Mouse (Mus musculus): ENCODE measurements around the gene Mab21l3. TPM values are rescaled to one million over a fixed set of nuclear protein-coding genes. Genes with fewer than 3 reads are reported as not detected.

The Mab21l3 gene
- total RNA-seq (2021) = 0.11 and 0.41 TPM in 2 replicates
- long read RNA-seq, experiment 1 = 0 reads
- long read RNA-seq, experiment 2 = 0 reads

GRCm38 (mm10) chr3:101848816-101849215 is at the start of gene Mab21l3:
Gene Mab21l3 (minus strand): TSS chr3:101848959.
- DNase-seq = no peak

- DNase-seq = no peak
Observed at GRCm38 (mm10) chr3:101897377-101897974, 48.7 kb upstream of the Mab21l3 start.

GRCm38 (mm10) chr3:101896893-101897292 is 48.1 kb upstream of the Mab21l3 start:
- DNase-seq = peak; percentile 82

GRCm38 (mm10) chr3:101895376-101895910 is 46.7 kb upstream of the Mab21l3 start:
- no peak for DNase-seq

GRCm38 (mm10) chr3:101885591-101885990 is 36.8 kb upstream of the Mab21l3 start:
- no peak for DNase-seq

- no peak for DNase-seq
Observed at GRCm38 (mm10) chr3:101885041-101885440, 36.3 kb upstream of the Mab21l3 start.

- no peak for DNase-seq
Observed at GRCm38 (mm10) chr3:101883902-101884301, 35.1 kb upstream of the Mab21l3 start.

GRCm38 (mm10) chr3:101881721-101882120 is 33.0 kb upstream of the Mab21l3 start:
- DNase-seq = no peak

GRCm38 (mm10) chr3:101880818-101881217 is 32.1 kb upstream of the Mab21l3 start:
- no peak for DNase-seq

GRCm38 (mm10) chr3:101878136-101878535 is 29.4 kb upstream of the Mab21l3 start:
- no peak for DNase-seq

GRCm38 (mm10) chr3:101876459-101877285 is 27.9 kb upstream of the Mab21l3 start:
- no peak for DNase-seq

GRCm38 (mm10) chr3:101875258-101875920 is 26.6 kb upstream of the Mab21l3 start:
- no peak for DNase-seq

GRCm38 (mm10) chr3:101873061-101873675 is 24.4 kb upstream of the Mab21l3 start:
- no peak for DNase-seq

GRCm38 (mm10) chr3:101871951-101872350 is 23.2 kb upstream of the Mab21l3 start:
- DNase-seq = no peak

- no peak for DNase-seq
Observed at GRCm38 (mm10) chr3:101867001-101867421, 18.3 kb upstream of the Mab21l3 start.

GRCm38 (mm10) chr3:101861856-101862255 is 13.1 kb upstream of the Mab21l3 start:
- peak; percentile 44 for DNase-seq

- DNase-seq = no peak
Observed at GRCm38 (mm10) chr3:101860151-101860550, 11.4 kb upstream of the Mab21l3 start.

- DNase-seq = no peak
Observed at GRCm38 (mm10) chr3:101859740-101860139, 11.0 kb upstream of the Mab21l3 start.

- no peak for DNase-seq
Observed at GRCm38 (mm10) chr3:101854075-101854474, 5.3 kb upstream of the Mab21l3 start.

- no peak for DNase-seq
Observed at GRCm38 (mm10) chr3:101851363-101851762, 2.6 kb upstream of the Mab21l3 start.

GRCm38 (mm10) chr3:101846096-101846495 is 2.7 kb downstream of the Mab21l3 start:
- DNase-seq = no peak

GRCm38 (mm10) chr3:101842372-101843094 is 6.2 kb downstream of the Mab21l3 start:
- DNase-seq = no peak
